Mouse (Mus musculus): ENCODE results near the gene 1700013F07Rik. TPM values are rescaled to one million over a fixed set of nuclear protein-coding genes. Genes with fewer than 3 reads are reported as not detected.
"Not testable (repeated sequence)": the region's sequence is repeated elsewhere in the genome, so short reads cannot be mapped to it uniquely, and the experiment has no call there.

1700013F07Rik gene
- 1 to 10 TPM; 2.1 to 2.7 TPM for total RNA-seq (2021)
- long read RNA-seq, partial matches to known transcripts = 0 of 4 reads
- long read RNA-seq, other reads (novel, unspliced or antisense) = 4 of 4 reads

DNA sequence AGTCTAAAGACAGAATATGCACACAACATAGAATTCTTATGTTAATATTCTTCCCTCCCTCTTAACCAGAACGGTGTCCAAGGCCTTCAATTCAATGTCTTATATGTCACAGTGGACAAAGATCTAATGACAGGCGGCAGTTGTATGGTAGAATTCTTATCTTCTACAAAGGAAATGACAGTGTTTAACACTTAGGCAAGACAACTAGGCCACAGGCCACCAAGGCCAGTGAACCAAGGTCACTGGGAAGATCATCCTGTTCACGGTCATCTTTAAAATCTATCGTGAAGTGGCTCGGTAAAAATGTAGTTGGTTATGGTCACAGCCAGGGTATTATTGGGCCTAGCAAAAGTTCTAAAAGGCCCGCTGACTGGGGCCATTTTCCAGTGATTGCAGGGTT, at the start of gene 1700013F07Rik:
Gene 1700013F07Rik, plus strand, starts transcription at position 200 of the 400 bp plus-strand sequence.
- no peak for DNase-seq (ENCODE audit: low spot score in 2 of 2)

GRCm38 (mm10) chr3:108484749-108485148, 49.2 kb upstream of the 1700013F07Rik start:
- DNase-seq (ENCODE audit: low spot score in 2 of 2) = no peak

DNA sequence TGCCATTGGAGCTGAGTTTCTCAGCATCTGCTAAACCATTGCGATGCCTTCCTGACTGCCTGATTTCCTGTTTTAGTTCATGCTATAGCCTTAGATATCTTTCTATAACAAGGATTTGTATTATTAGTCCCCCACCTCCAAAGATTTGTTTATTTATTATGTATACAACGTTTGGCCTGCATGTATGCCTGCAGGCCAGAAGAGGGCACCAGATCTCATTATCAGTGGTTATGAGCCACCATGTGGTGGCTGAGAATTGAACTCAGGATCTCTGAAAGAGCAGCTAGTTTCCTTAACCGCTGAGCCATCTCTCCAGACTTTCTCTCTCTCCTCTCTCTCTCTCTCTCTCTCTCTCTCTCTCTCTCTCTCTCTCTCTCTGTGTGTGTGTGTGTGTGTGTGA, 44.0 kb upstream of the 1700013F07Rik start:
- no peak for DNase-seq (ENCODE audit: low spot score in 2 of 2)

- DNase-seq (ENCODE audit: low spot score in 2 of 2) = no peak
Observed at GRCm38 (mm10) chr3:108494861-108495474, 39.0 kb upstream of the 1700013F07Rik start.

- DNase-seq (ENCODE audit: low spot score in 2 of 2) = no peak
Observed at GRCm38 (mm10) chr3:108495486-108495885, 38.5 kb upstream of the 1700013F07Rik start.

- no peak for DNase-seq (ENCODE audit: low spot score in 2 of 2)
Observed at GRCm38 (mm10) chr3:108497602-108498001, 36.3 kb upstream of the 1700013F07Rik start.

- DNase-seq (ENCODE audit: low spot score in 2 of 2) = no peak
Observed at GRCm38 (mm10) chr3:108499826-108500225, 34.1 kb upstream of the 1700013F07Rik start.

DNA sequence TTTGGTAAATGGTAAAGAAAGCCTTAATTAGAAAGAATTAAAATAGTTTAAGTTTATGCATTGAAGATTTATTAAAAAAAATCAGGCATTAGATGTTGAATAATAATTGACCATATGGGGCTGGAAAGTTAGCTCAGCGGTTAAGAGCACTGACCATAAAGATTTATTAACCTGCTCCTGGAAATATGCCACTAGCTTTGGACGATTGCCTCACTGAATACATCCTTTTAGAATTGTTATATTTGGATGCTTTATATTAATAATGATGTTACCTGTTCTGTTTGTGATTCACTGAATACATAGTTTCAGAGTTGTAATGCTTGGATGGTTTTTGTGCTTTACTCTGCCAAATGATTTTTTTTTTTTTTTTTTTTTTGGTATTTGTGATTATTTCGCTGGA, 32.5 kb upstream of the 1700013F07Rik start:
- DNase-seq (ENCODE audit: low spot score in 2 of 2) = not testable (repeated sequence)

DNA sequence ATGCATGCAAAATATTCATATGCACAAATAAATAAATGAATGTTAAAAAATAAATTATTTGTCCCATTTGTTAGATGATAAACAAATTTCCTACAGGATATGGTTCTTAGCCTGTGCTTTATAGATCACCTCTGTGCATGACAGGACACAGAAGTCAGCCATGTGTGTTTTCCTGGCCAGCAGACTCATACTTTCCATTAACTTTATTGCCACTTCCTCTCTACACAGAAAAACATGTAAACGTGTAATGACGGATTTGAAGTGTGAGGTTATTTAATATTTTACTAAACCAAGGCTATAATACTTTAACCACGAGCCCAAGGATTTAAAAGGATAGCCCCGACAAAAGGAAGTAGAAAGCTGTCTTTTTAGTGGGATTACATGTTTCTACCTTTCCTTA, 30.0 kb upstream of the 1700013F07Rik start:
- DNase-seq (ENCODE audit: low spot score in 2 of 2) = no peak

DNA sequence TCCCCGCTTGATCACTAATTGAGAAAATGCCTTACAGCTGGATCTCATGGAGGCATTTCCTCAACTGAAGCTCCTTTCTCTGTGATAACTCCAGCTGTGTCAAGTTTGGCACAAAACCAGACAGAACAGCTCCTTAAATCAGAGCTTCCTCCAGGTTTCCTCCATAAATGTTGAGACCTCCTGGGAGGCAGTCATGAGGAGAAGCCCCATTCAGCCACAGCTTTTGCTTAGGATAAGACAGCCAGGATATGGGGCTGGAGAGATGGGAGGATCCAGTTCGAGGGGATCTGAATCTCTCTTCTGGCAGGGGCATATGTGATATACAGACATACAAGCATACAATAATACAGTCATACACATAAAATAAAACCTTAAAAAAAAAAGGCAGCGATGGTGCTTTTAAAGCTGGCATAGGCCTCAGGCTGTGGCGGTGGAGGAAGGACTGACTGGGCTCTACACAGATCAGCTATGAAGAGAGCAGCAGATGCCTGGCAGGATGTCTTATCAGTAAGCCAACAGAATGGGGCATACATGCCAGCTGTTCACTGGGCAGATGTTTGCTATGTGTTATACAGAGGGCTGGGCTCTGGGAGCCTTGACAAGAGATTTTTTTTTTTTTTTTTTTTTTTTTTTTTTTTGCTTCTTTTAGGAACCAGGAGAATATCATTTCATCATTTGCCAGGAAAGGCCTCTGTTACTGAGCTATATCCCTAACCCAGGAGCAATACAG, 25.0 kb upstream of the 1700013F07Rik start:
- no peak for DNase-seq (ENCODE audit: low spot score in 2 of 2)

DNA sequence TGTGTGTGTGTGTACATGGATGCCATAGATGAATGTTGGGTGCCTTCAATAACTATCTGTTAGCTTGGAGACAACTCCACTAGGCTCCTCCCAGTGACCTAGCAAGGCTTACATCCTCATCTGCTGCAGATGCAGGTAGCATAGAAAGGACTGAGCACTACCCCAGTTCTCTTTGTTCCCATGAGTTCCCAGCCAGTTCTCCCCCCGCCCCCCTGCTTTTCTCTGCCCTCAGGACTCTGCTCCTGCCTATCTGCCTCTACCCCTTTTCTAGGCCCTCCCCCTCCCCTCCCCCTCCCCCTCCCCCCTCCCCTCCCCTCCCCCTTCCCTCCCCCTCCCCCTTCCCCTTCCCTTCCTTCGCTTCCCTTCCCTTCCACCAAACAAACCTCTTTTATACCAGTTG, 23.8 kb upstream of the 1700013F07Rik start:
- no peak for DNase-seq (ENCODE audit: low spot score in 2 of 2)

GRCm38 (mm10) chr3:108510716-108511483, 23.1 kb upstream of the 1700013F07Rik start:
- peak; percentile 46 to 48 for DNase-seq (ENCODE audit: low spot score in 2 of 2)

DNA sequence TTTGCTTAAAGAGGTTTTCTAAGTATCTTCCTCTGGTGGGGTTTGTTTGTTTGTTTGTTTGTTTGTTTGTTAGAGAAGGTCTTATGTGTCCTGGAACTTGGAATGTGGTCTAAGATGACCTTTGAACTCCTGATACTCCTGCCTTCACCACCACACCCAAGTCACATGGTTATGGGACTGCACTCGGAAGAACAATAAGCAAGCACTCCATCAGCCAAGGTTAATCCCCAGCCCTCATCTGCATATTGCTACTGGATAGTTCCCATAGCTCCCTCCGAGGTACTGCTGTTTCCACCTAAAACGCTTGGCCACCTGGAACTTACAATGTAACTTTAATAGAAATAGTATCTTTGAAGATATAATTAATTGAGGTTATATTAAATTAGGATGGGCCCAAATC, 20.5 kb upstream of the 1700013F07Rik start:
- no peak for DNase-seq (ENCODE audit: low spot score in 2 of 2)

DNA sequence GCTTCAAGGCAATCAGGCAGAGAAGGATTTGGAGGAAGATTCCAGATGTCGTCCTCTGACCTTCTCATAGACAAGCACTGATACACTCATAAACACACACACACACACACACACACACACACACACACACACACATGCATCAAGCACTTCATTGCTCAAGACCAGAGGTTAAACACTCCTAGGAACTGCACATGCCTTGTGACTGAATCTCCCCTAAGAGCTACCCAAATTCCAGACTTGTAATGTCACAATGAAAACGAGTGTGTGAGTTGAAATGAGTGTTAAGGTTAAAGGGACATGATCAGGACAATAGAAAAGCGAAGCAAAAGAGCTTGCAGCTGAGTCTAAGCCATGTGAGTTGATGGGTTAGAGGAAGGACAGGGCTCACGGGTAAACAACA, 15.7 kb upstream of the 1700013F07Rik start:
- DNase-seq (ENCODE audit: low spot score in 2 of 2) = no peak

DNA sequence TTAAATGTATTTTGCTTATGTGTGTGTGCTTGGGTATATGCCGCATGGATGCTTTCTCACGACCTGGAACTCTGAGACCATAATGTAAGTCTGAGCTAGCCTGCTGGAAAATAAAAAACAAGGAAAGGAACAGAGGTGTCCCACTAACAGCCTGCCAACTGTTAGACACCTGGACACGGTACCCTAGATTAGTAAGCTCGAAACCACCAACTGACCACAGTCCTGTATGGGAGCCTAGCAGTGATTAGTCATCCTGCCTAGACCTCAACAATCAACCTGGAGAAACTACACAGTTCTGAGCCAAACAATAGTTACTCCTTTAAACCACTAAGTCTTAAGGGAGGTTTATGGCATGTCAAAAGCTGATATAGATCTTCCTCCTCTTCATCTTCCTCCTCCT, 10.5 kb upstream of the 1700013F07Rik start:
- DNase-seq (ENCODE audit: low spot score in 2 of 2) = no peak

GRCm38 (mm10) chr3:108528489-108528888, 5.5 kb upstream of the 1700013F07Rik start:
- no peak for DNase-seq (ENCODE audit: low spot score in 2 of 2)

GRCm38 (mm10) chr3:108533114-108533885, 650 bp upstream of the 1700013F07Rik start:
- no peak for DNase-seq (ENCODE audit: low spot score in 2 of 2)

DNA sequence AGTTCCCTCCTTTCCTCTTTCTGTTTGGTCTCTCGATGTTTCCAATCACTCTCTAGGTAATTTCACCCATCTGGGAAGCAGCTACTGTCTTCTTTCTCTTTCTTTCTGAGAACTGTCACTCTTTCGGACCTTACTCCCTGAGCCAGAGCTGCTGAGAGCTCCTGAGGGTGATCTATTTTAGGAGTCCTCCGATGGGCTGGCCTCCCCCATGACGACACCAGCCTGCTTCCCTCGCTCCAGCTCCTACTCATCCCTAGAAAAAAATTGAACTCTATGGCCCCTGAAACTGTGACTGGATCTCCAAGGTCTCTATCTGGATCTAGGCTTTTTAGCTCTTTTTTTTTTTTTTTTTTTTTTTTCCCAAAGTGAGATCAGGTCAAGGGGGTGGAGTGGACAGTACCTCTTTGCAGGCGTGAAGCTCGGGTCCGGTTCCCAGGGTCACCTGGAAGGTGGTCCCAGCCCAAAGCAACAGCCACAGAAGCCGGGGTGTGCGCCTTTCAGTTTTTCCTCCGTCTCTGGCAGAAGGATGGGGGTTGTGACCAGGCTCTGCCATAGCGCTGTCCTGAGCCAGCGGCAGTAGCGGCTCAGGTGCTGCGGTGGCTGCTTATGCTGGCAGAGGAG, 2.1 kb downstream of the 1700013F07Rik start:
- DNase-seq (ENCODE audit: low spot score in 2 of 2) = no peak

DNA sequence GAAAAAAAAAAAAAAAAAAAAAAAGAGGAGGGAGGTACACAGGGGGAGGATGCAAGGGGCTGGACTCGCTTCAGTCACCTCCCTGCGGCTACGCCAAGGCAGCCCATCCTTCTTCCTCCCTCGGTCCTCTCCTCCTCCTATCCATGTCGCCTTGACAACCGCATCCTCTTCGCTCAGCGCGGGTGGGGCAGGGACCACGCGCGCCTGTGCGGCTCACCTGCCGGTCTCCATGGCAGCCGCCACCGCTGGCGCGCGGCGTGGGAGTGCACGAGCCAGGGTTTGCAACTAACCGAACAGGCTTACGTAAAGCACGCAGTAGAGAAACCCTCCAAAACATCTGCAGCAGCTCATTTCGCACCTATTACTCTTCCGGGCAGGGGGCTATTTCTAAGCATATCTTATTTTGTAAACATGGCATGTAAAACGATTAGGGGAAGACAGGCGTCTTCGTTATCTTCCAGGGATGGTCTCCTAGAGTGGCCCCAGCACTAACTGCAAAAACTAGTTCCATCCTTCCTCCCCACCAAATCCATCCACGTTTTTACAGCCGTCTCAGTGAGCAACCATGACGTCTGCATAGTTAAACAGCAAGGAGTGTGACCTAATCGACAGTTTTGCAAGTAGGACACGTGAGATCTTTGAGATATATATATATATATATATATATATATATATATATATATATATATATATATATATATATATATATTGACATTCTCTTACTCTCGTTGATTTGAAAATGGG, 2.7 kb downstream of the 1700013F07Rik start, which contains the start of gene 5330417C22Rik:
Gene 5330417C22Rik, minus strand, starts transcription at position 20 of the 744 bp plus-strand sequence.
- peak; percentile 66 to 76 for DNase-seq (ENCODE audit: low spot score in 2 of 2)

DNA sequence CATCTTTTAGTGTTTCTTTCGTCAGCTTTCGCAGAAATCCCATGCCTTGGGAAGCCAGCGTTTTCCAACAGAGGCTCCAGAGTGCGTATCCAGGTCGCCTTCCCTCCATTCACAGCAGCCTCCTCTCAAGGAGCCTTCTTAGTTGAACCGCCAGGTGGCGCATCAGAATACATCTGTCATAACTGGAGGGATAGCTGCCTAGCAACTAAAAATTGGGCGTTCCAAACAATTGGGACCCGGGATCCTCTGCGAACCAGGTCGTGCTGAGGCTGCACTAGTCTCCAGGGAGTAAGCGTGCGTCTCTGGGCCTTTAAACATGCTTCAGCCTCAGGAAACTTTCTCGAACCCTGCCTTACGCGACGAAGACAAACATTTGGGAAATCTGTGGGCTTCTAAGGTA, 3.4 kb downstream of the 1700013F07Rik start:
- peak; percentile 88 to 90 for DNase-seq (ENCODE audit: low spot score in 2 of 2)

Measured in layer of hippocampus, postnatal 10 days (tissue).